Mouse (Mus musculus) lung, postnatal 0 days (tissue): ENCODE measurements at regions not wholly inside any gene's neighbourhood (a gene's known extent, or its start where the extent isn't known, plus 50 kb on each side); places are given as distances from the start of the nearest gene placed in this dataset.

ENCODE experiments used
- ATAC-seq: fragments of 200-750 bp; cut with Nextera tagmentation; 2 replicates; pipeline ENCODE4 v1.8.0; 2017; ENCODE audit warnings: moderate library complexity
- DNase-seq: peaks from one replicate; pipeline ENCODE4 v3.0.0-alpha.2; 2016; ENCODE audit warnings: low spot score
- H3K27ac ChIP-seq: fragments of 300-500 bp; sonication (generic); 2 replicates; pipeline ENCODE4 v1.5.1; 2014; ENCODE audit warnings: antibody characterized with exemption, mild to moderate bottlenecking, low read length, mixed read lengths
- H3K27me3 ChIP-seq: fragments of 300-500 bp; sonication (generic); replicated peaks from 2 replicates; pipeline ENCODE4 v1.6.1; 2014; ENCODE audit warnings: low read length, mixed read lengths; ENCODE audit not compliant: insufficient read depth
- H3K36me3 ChIP-seq: fragments of 300-500 bp; sonication (generic); 2 replicates; pipeline ENCODE4 v1.6.1; 2014; ENCODE audit warnings: low read length, mixed read lengths; ENCODE audit not compliant: insufficient read depth
- H3K4me1 ChIP-seq: fragments of 300-500 bp; sonication (generic); 2 replicates; pipeline ENCODE4 v1.6.1; 2014; ENCODE audit warnings: antibody characterized with exemption, low read depth, low read length, mixed read lengths; ENCODE audit not compliant: insufficient read depth
- H3K4me2 ChIP-seq: fragments of 300-500 bp; sonication (generic); replicated peaks from 2 replicates; pipeline ENCODE4 v1.6.1; 2014; ENCODE audit warnings: low read depth, mild to moderate bottlenecking, low read length, moderate library complexity, mixed read lengths
- H3K4me3 ChIP-seq: fragments of 300-500 bp; sonication (generic); 2 replicates; pipeline ENCODE4 v1.5.1; 2014; ENCODE audit warnings: low read depth, low read length
- H3K9ac ChIP-seq: fragments of 300-500 bp; sonication (generic); replicated peaks from 2 replicates; pipeline ENCODE4 v1.6.1; 2014; ENCODE audit warnings: low read depth, mild to moderate bottlenecking
- H3K9me3 ChIP-seq: fragments of 300-500 bp; sonication (generic); 2 replicates; pipeline ENCODE4 v1.6.1; 2016; ENCODE audit warnings: low read length, mixed read lengths
- CTCF ChIP-seq: IDR thresholded peaks from 2 replicates; pipeline ENCODE4 v1.5.1; 2016; ENCODE audit warnings: antibody characterized with exemption, mild to moderate bottlenecking
- EP300 ChIP-seq: IDR thresholded peaks from 2 replicates; pipeline ENCODE4 v1.6.1; 2016; ENCODE audit warnings: antibody characterized with exemption, mild to moderate bottlenecking, control low read depth
- WGBS: fragments of 180-500 bp; shearing (Covaris S2); extraction: QIAGEN DNeasy Blood & Tissue Kit; methylation state at CpG from one replicate; pipeline ENCODE4 v1.1.7; 2014; 5-methylcytosine and 5-hydroxymethylcytosine counted together

GRCm38 (mm10) chr9:34279906-34280305, 205.8 kb upstream of the Kirrel3 start:
- no peak overlapping the region for H3K4me2 ChIP-seq
- H3K4me3 ChIP-seq, result no peak overlapping the region
- no peaks in the 10 kb centered on the region for H3K4me1 ChIP-seq
- ATAC-seq (peak; percentile 94), DNase-seq (peak; percentile 66)
- 39% methylated on average over 2 of the region's 2 CpGs for WGBS
- no peaks in the 10 kb centered on the region for H3K36me3 ChIP-seq
- H3K27me3 ChIP-seq, result no peaks in the 10 kb centered on the region
- H3K9me3 ChIP-seq, result no peaks in the 10 kb centered on the region
- H3K27ac ChIP-seq, result no peak overlapping the region
- TF ChIP-seq EP300 (peak; percentile 43), CTCF (no peak)
- no peak overlapping the region for H3K9ac ChIP-seq

DNA sequence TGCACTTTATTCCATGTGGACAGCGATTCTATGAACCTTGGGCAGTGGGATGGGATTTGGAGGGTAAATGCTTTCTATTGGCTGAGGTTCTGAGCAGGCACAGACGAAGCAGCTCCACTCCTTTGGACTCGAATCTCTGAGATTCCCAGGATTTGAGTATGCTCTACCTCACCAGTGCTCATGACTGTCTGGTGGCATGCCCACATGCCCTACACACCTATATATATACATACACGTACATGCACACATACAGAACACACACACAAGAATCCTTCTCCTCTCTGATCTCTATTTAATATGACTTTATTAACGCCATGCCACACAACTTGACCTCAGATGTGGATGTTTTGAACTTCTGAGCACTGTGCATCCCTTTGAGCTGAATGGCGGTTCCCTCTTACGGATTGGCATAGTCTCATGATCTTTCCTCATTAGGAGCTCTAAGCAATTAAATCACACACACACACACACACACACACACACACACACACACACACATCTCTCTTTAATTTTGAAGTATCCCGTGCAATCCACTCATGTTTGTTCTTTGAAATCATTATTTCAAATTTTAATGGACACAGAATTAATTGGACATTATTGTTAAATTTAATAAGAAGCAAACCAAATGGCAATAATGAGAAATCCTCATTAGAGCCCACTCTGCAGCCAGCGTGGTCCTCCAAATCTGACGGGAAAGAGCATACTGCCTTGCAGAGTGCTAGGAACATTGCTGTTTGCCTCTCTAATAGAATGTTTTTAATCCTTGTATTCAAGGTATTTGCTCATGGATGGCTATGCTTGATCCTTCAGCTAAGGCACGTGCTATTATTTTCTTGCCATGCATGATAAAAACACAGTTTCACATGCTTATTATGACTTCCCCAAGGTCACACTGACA, 205.1 kb upstream of the Kirrel3 start:
- DNase-seq (no peak), ATAC-seq (peak; percentile 18; the same call in 1 of the 2 replicates)
- Histone ChIP-seq H3K9me3 (no peaks in the 10 kb centered on the region), H3K9ac (no peak overlapping the region), H3K27ac (no peak overlapping the region), H3K36me3 (no peaks in the 10 kb centered on the region), H3K4me1 (no peaks in the 10 kb centered on the region), H3K27me3 (no peaks in the 10 kb centered on the region), H3K4me2 (no peak overlapping the region), H3K4me3 (no peak overlapping the region)
- TF ChIP-seq CTCF (no peak), EP300 (no peak)
- WGBS, result 71% methylated on average over 11 of the region's 11 CpGs

DNA sequence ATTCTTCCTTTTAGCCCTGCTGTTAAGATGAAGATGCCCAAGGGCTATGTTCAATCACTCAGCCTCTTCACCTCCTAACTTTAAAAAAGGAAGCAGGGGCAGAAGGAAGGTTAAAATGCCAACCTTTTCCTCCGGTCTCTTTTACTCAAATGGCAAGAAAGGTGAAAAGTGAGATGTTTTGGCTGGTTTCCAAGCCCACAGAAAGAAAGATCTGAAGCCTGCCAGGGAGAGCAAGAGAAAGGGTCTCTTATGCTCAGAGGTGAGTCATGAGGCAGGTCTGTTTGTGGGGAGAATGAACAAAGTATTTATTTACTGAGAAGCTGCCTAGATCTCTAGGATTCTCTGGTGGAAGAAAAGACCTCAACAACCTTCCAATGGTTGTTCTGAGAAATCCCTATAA, 162.1 kb upstream of the Kirrel3 start:
- 33% methylated on average over 1 of the region's 1 CpGs for WGBS

GRCm38 (mm10) chr9:34328723-34329122, 157.0 kb upstream of the Kirrel3 start:
- no peaks in the 10 kb centered on the region for H3K9me3 ChIP-seq
- no peaks in the 10 kb centered on the region for H3K4me1 ChIP-seq
- DNase-seq (peak; percentile 12), ATAC-seq (no peak)
- TF ChIP-seq CTCF (peak; percentile 46), EP300 (no peak)
- H3K36me3 ChIP-seq, result no peaks in the 10 kb centered on the region
- 83% methylated on average over 1 of the region's 1 CpGs for WGBS
- no peaks in the 10 kb centered on the region for H3K27me3 ChIP-seq
- H3K4me3 ChIP-seq, result no peak overlapping the region
- no peak overlapping the region for H3K9ac ChIP-seq
- no peak overlapping the region for H3K27ac ChIP-seq
- H3K4me2 ChIP-seq, result no peak overlapping the region

More for the DNA sequence above, 162.1 kb upstream of the Kirrel3 start:
- no peak overlapping the region for H3K4me3 ChIP-seq
- H3K4me2 ChIP-seq, result no peak overlapping the region
- no peaks in the 10 kb centered on the region for H3K27me3 ChIP-seq
- no peak for ATAC-seq
- DNase-seq, result no peak
- H3K36me3 ChIP-seq, result no peaks in the 10 kb centered on the region
- H3K27ac ChIP-seq, result no peak overlapping the region
- H3K9ac ChIP-seq, result no peak overlapping the region
- TF ChIP-seq CTCF (no peak), EP300 (no peak)
- no peaks in the 10 kb centered on the region for H3K4me1 ChIP-seq
- no peaks in the 10 kb centered on the region for H3K9me3 ChIP-seq

DNA sequence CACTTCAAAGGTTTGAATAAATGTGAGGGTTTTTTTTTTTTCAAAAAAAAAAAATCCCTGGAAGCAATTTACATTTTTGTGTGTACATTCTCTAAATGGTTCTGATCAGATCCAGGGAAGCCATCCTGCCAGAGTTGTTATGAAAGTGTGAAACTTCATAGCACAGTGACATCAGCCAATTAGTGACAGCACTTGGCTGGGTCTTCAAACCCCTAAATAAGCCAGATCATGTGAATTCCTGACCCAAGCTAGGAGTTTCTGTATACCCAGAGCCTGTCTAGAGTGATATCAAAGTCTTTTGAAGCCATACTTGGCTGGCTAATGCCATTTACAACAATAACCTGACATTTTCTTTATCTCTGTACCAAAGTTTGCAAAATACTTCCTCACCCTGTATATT, 151.6 kb upstream of the Kirrel3 start:
- Histone ChIP-seq H3K9ac (no peak overlapping the region), H3K27ac (no peak overlapping the region), H3K4me3 (no peak overlapping the region), H3K4me2 (no peak overlapping the region), H3K27me3 (no peaks in the 10 kb centered on the region), H3K9me3 (no peaks in the 10 kb centered on the region), H3K36me3 (no peaks in the 10 kb centered on the region), H3K4me1 (no peaks in the 10 kb centered on the region)
- ATAC-seq (no peak), DNase-seq (no peak)
- TF ChIP-seq CTCF (no peak), EP300 (no peak)

- H3K9ac ChIP-seq, result no peak overlapping the region
- no peak for TF ChIP-seq EP300
- no peak for TF ChIP-seq CTCF
- H3K27ac ChIP-seq, result no peak overlapping the region
- no peak overlapping the region for H3K4me2 ChIP-seq
- 73% methylated on average over 7 of the region's 7 CpGs for WGBS
- no peaks in the 10 kb centered on the region for H3K27me3 ChIP-seq
- no peaks in the 10 kb centered on the region for H3K36me3 ChIP-seq
- H3K4me1 ChIP-seq, result no peaks in the 10 kb centered on the region
- no peak overlapping the region for H3K4me3 ChIP-seq
- DNase-seq (no peak), ATAC-seq (no peak)
- no peaks in the 10 kb centered on the region for H3K9me3 ChIP-seq
These were observed 150.9 kb upstream of the Kirrel3 start for GRCm38 (mm10) chr9:34334555-34335468.
